Mouse (Mus musculus) monocyte, adult 2 months (primary cell): ENCODE measurements around the gene Ttc30a2.
"Not testable (repeated sequence)": the region's sequence is repeated elsewhere in the genome, so short reads cannot be mapped to it uniquely, and the experiment has no call there.

Experiments
- DNase-seq, 2 experiments: peaks; one replicate each; pipeline ENCODE4 v3.0.0; 2022; ENCODE audit warnings: low spot score in 2 of 2, low read depth in 1 of 2

Gene Ttc30a2

DNA sequence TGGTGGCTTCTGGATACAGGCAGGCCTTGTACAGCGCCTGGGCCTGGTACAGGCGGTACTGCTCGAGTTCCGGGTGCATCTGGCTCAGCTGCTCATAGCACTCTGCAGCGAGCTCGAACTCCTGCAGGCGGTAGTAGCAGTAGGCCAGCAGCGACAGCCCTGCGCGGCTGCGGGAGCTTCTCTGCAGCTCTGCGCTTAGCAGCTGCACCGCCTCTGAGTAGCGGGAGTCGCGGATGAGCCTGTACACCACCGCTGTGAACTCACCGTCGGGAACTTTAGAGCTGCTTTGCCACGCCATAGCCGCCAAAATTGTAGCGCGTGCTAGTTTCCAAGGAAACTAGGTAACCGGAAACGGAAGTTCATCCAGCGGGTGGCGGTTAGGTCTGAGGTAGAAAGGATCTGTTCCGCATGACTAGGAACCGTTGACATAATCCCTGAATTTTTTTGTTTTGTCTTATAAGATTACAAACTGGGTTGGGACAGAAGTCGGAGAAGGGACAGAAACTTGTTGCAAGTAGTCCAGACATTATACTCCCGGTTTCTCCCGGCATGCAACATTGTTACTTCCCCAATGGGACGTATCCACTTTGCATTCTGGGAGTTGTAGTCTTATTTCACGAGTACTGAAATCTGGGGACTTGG lies 3.6 kb upstream of the Ttc30a2 start, which contains the start of gene Ttc30a1:
Ttc30a1 (minus strand) TSS at position 528 of the 642 bp plus-strand sequence.
- DNase-seq = peak; percentile 40 to 52

DNA sequence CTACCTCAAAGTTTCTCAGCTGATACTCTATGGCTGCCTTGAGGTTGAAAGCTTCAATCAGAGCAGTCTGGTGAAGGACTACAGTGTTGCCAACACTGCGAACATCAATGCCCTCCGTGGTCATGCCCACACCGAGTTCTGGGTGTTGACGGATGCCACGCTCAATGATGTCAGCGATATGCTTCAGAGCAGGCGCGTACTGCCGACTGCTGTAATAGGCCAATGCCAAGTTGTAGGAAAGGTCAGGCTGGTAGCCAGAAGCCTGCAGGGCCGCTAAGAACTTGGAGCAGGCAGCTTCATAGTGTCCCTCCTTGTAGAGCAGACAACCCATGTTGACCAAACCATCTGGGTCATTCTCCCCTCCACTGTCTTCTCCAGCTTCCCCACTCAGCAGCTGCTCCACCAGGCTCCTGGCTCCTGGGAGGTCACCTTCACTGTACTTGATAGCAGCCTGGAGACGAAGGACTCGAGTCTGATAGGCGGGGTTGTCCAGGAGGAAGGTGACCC lies 3.0 kb upstream of the Ttc30a2 start:
- not testable (repeated sequence) for DNase-seq

DNA sequence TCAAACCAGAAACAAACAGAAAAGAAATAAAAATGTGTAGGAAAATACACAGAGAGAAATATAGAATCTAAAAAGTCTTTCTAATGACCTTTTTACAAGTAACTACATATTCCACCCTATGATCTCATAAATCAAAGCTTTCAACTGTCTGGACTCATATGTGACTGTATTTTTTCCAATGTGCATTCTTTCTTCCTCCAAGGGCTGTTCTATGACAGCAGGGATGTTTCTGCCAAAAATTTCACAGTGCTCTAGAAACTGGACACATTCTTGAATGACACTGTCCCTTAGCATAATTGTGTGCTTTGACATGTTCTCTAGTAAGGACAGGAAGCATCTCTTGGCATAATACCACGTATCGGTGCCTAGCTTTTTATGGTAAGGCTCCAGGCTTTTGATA lies 1.9 kb downstream of the Ttc30a2 start:
- DNase-seq = not testable (repeated sequence)

DNA sequence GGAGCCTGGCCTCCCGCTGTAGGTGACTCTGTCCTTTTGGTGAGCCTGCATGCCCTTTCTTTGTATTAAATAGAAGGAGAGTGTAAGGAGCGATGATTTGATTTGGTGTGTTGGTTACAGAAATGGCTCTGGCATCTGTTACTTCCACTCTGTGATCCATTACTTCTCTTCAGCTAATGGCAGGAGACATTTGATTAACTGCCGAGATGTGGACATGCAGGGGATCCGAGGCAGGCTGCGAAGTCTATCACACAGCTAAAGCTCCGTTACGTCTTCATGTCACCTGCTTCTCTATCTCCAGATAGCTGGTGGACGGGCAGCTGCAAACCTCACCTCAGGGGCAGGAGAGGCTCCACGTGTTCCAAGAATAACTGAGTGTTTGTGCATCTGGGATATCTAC lies 3.8 kb downstream of the Ttc30a2 start:
- DNase-seq = no peak

DNA sequence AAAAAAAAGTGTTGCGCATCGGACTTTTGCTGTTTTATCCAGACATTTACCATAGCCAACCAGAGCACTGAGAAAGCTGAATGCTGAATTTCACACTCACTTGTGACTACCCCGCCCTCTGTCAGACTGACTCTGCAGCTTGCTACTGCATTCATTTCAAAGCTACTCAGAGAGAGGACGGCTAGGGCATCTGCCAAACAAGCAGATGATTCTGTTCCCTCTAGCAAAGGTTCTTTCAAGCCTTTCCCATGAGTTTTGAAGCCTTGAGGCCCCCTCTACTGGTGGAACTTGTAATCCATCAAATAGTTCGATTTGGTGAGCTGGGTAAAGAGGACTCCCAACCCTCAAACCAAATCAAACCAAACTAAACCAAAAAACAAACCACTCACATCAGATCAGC lies 13.0 kb downstream of the Ttc30a2 start:
- no peak for DNase-seq

DNA sequence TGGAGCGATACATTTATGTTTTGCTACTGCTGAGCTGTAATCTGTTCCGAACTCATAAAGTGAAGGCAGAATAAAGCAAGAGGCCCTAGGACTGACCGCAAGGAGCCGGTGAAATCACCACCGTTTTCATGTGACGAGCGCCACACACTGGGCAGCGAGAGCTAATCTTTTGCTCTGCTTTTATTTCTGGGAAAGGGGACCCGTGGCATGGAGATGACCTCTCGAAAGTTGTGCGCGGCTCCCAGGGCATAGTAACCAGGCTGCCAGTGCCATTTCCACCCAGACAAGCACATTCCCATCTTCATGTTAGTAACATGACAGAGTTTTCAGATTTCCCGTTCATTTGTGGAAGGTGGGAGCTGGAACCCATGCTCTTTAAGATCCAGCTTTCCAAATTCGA lies 13.5 kb downstream of the Ttc30a2 start:
- peak; percentile 12 to 30 for DNase-seq

DNA sequence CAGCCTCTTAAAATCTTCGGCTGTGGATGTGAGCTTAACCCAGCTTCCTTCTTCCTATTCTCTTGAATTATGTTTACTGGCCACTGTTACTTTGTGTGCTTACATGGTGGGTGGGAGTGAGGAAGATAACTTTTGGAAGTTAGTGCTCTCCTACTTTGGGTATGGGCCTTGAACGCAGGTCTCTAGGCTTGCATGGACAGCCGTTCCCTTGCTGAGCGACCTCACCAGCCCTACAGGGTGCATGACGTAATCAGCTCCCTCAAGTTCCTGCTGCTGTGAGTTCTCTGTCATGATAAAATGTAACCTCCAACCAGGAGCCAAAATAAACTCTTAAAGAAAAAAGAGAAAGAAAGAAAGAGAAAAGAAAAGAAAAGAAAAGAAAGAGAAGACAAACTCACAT lies 13.9 kb downstream of the Ttc30a2 start:
- no peak for DNase-seq

DNA sequence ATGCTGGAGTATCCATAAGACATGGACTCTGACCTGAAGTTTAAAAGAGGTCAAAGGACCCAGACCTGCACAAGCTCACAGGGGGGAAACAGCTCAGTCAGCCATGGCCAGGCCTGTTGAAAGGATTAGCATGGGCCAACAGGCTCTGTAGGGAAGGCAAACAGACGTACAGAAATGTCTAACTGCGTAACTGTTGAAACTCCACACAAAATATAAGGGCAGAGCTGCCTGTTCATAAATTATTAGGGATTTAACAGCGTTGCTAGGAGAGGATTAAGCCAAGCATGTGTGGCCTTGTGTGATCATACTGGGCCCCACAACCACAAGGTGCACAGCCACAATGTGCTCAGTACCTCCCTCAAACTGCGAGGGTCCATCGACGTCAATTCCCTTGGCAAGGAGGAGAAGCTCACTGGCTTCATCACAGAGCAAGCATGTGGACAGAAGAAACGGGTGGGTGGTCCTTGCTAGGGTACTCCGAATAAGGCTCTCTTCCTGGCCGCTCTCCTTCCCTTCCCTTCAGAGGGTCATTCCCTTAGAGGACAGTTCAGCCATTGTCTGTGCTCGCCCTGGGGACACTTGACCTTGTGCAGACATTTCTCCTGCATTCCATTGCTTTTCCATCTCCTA lies 14.6 kb downstream of the Ttc30a2 start:
- no peak for DNase-seq

DNA sequence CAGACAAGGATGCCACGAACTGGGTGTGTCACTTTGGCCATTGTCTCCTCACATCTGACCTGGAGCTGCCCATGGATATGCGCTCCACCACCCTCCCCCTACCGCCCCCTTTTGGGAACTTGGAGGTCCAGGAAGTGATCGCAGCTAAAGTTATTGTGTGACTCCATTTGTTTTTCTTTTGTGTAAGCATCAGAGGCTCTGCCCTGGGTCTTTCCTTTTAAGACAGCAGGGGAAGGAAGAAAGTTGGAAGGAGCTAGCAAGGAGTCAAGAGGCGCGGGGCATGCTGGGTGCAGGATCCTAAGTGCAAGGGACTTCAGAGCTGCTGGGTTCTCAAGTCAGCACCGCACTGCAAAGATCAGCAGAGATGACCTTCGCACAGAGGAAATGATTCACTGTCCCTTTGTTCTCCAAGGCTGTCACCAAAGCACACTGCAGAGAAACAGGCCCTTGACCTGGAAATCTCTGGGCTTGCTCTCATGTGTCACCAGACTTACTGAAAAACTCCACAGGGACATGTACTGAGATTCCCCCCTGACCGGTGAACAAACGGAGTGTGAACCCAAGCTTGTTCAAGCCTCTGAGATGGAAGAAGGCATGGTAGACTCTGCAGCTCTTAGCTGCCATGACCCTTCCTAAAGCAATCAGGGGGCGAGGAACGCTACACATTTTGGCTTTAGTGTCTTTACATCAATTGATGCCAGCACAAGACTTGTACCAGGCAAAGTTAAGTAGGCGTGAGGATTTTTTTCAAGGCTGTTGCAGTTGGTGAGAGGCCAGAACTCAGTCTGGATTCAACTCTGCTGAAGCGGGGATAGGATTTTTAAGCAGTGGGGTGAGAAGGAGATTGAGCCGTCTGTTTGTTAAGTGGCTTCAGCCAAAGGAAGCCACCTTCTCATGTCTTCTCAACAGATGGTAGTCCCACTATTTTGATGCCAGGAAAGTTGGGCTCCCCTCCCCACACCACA lies 17.3 kb downstream of the Ttc30a2 start:
- DNase-seq = no peak

DNA sequence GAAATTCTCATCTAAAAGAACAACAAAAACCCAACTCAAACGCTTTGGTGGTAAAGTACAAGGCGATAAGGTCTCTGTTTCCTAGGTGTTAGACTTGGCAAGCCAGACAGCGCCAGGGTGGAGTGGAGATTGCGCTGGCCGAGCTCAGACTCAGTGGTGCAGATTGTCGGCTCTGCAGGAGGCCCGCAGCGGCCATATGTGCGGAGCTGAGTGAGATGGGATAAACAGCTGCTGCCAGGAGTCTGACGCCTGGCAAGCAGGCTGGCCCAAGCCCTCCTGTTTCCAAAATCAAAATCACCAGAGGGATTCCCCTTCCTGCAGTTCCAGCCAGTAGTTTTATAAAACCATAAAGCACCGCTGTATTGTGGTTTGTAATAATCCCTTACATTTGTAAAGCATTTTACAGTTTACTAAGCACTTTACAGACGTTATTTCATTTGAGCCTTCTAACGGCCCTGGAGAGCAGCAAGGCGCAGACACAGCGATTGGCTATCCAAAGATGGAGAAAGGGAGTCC lies 18.1 kb downstream of the Ttc30a2 start:
- no peak for DNase-seq

DNA sequence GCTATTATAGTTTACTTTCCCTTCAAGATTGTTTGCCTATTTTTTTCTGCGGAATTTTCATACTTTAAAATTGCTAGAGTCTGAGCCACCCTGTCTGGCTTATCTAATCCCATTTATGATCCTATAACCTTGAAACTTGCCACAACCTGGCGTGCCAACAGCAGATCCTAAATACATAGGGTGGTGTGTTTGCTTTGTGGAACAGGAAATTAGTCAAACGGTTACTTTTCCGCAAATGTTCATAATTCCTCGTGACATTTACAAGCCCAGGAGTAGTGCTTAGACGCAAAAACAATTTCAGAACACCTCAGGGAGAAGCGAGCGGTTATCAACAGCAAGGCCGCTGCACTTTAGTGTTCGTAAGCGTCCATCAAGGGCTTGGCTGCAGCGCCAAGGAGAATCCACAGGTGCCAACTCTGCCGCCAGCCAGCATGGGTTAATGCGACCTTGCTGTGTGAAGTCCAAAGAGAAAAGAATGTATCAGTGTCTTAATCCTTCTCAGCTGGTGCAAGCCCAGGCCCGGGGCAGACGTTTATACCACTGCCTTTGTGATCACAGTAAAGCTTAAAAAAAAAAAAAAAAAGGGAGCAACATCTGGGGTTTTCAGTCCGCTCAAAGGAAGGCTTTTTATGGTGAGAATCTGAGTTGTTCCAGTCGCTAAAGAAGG lies 18.7 kb downstream of the Ttc30a2 start:
- DNase-seq = no peak

DNA sequence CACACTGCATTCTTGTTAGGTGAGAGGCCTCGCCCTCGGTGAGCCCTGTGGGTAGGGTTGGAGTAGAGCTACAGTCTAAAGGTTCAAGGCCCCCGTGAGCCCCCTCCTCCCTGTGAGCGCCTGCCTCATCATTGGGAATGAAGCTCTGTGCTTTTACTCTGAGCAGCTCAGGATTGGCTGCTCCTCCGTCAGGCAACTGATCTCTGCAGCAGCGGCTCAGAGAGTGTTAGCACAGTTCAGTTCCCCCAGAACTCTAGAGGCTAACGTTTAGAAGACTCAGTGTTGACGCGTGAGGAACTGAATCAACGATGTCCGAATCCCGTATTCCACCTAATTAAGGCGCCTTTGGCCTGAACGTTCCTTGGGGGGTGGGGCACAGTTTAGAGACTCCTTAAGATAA lies 22.3 kb downstream of the Ttc30a2 start:
- no peak for DNase-seq

DNA sequence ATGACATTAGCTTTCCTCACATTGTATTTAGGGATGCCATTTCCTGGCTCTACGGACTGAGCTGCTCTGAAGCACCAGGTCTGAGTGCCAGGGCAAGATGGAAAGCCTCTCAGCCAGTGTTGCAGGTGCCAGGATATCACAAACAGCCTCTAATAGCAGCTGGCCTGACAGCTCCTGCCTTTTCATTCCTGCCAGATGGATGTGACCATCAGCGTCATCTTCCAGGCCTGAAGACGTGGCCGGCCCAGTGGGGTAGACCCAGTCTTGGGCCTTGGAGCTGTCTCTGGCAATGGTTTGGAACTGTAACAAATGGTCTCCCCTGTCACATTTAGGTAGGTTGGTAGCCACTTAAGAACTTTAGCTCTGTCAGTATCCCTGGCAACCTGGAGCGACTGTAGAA lies 24.6 kb downstream of the Ttc30a2 start:
- DNase-seq = no peak

DNA sequence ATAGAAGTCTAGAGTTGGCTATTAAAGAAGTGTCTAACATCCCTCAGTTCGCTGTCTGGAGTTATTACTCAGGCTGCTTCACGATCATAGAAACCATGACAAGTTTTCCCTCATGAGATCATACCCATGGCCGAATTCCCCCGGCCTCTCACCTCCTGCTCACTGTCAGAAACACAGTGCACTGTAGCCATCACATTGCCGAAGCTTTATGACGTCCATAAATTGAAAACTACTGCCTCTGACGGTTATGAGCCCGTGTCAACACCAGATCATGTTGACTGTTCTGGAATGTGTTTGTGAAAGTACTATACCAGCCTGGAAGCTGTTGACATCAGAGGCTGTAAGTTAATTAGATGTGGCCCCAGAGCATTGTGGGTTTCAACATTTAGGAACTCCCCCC lies 27.3 kb downstream of the Ttc30a2 start:
- no peak for DNase-seq

DNA sequence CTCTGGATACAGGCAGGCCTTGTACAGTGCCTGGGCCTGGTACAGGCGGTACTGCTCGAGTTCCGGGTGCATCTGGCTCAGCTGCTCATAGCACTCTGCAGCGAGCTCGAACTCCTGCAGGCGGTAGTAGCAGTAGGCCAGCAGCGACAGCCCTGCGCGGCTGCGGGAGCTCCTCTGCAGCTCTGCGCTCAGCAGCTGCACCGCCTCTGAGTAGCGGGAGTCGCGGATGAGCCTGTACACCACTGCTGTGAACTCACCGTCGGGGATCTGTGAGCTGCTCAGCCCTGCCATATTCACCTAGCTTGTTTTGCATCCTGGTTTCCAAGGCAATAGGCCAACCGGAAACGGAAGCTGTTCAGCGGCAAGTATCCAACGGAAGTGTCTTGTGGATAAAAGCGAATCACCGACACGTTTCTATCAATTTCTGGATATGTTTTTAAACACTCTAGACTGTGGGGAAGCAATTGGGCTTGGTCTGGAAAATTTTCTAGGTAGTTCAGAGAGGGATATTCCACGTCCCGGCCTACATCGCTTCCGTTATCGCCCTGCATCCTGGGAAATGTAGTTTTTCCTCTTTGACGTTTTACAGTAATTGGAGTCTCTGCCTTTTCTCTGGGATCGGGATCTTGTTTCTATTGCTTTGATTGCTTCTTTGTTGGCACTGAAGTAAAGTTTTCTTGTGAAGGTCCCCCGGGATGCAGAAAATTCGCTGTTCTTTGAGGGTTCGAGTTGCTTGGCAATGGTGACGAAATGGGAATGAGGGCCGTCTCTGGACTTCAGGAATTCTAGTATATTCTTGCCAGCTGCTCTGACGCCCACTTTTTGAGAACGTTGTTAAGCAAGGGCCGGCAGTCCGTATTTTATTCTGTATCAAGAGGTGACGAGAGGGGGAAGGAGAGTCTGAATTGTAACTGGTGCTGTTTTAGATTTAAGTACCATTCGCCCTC lies 39.6 kb downstream of the Ttc30a2 start, which contains the start of gene Ttc30b:
Ttc30b (minus strand) TSS at position 469 of the 947 bp plus-strand sequence.
- DNase-seq = peak; percentile 20 to 64

DNA sequence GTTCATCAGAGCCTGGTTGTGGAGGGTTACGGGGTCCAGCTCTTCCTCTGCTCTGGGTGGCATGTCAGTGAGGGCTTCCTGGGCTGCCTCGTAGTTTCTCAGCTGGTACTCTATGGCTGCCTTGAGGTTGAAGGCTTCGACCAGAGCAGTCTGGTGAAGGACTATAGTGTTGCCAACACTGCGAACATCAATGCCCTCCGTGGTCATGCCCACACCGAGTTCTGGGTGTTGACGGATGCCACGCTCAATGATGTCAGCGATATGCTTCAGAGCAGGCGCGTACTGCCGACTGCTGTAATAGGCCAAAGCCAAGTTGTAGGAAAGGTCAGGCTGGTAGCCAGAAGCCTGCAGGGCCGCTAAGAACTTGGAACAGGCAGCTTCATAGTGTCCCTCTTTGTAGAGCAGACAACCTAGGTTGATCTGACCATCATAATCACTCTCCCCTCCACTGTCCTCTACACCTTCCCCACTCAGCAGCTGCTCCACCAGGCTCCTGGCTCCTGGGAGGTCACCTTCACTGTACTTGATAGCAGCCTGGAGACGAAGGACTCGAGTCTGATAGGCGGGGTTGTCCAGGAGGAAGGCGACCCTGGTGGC lies 40.4 kb downstream of the Ttc30a2 start:
- DNase-seq = not testable (repeated sequence)

DNA sequence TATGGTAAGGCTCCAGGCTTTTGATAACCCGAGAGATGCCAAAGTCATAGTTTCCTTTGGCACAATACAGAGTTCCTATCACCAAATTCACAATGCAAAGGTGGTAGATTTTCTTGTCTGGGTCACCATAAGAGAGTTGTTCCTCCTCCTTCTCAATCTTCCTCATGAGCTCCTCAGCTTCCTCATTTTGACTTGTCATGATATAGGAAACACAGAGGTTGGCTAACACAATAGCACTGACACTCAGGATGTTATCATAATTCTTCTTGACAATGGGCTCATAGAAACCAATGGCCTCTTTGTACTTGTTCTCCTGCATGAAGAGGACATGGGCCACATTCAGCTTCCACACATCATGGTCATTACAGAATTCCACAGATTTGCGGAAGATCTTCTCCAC lies 41.3 kb downstream of the Ttc30a2 start:
- not testable (repeated sequence) for DNase-seq

DNA sequence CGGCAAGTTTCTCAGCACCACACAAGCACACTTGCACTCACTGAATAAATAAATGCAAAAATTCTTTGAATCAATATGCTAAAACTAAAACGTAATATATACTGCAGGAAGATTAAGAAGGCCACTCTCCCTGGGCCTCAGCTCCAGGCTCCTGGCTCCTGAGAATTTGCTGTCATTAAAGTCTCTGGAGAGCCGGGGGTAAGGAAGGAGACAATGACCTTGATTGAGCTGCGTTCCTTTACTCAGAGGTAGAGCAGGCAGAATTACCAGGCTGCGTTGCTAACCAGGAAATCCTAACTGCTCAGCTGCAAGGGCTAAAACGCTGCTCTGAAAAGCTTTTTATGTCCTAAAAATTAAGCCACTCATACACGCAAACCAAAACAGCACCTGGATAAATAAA lies 44.4 kb downstream of the Ttc30a2 start:
- no peak for DNase-seq

DNA sequence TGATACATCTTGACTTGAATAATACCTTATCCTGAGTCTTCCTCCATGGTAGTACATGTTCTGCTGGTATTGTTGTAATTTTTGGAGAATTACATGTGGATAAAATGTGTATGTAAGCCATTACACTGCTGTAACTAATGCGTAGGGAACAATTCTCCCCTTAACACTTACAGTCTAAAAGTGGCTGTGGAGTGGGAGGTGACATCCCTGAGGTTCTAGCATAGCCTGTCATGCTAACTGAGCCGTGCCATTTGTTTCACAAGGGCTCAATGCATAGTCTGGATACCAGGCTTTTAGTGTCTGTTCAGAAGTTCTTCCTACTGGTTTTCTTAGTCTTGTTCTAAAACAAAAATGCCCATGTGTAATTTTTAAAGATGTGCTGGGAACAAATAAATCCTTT lies 47.0 kb downstream of the Ttc30a2 start:
- no peak for DNase-seq
